Mouse (Mus musculus) midbrain, postnatal 0 days (tissue): ENCODE data around the gene Gzmm. TPM values are rescaled to one million over a fixed set of nuclear protein-coding genes. Genes with fewer than 3 reads are reported as not detected.

Experiments used
- ATAC-seq: fragments of 200-750 bp; cut with Nextera tagmentation; 2 replicates; pipeline ENCODE4 v1.8.0; 2017; ENCODE audit warnings: moderate number of reproducible peaks, mild to moderate bottlenecking, moderate TSS enrichment, moderate library complexity; ENCODE audit not compliant: low FRiP score
- DNase-seq: peaks from one replicate; pipeline ENCODE4 v3.0.0-alpha.2; 2015; ENCODE audit warnings: low spot score
- H3K27ac ChIP-seq: fragments of 300-500 bp; sonication (generic); 2 replicates; pipeline ENCODE4 v1.5.1; 2014; ENCODE audit warnings: low read depth, mild to moderate bottlenecking, low read length, mixed read lengths
- H3K27me3 ChIP-seq: fragments of 300-500 bp; sonication (generic); 2 replicates; pipeline ENCODE4 v1.6.1; 2014; ENCODE audit warnings: low read length, control low read depth, mixed read lengths; ENCODE audit not compliant: insufficient read depth
- H3K36me3 ChIP-seq: fragments of 300-500 bp; sonication (generic); 2 replicates; pipeline ENCODE4 v1.6.1; 2014; ENCODE audit warnings: low read length, control low read depth, mixed read lengths; ENCODE audit not compliant: insufficient read depth
- H3K4me1 ChIP-seq: fragments of 300-500 bp; sonication (generic); 2 replicates; pipeline ENCODE4 v1.6.1; 2014; ENCODE audit warnings: mild to moderate bottlenecking, control low read depth, antibody characterized with exemption, low read length, mixed read lengths; ENCODE audit not compliant: insufficient read depth
- H3K4me2 ChIP-seq: fragments of 300-500 bp; sonication (generic); 2 replicates; pipeline ENCODE4 v1.6.1; 2014; ENCODE audit warnings: low read depth, mild to moderate bottlenecking, low read length, mixed read lengths; ENCODE audit not compliant: poor library complexity, severe bottlenecking
- H3K4me3 ChIP-seq: fragments of 300-500 bp; sonication (generic); 2 replicates; pipeline ENCODE4 v1.5.1; 2014; ENCODE audit warnings: low read depth, mild to moderate bottlenecking, low read length, moderate library complexity
- H3K9ac ChIP-seq: fragments of 300-500 bp; sonication (generic); replicated peaks from 2 replicates; pipeline ENCODE4 v1.6.1; 2014; ENCODE audit warnings: mild to moderate bottlenecking, low read length, moderate library complexity, mixed read lengths; ENCODE audit not compliant: poor library complexity, severe bottlenecking
- H3K9me3 ChIP-seq: fragments of 300-500 bp; sonication (generic); 2 replicates; pipeline ENCODE4 v1.6.1; 2016; ENCODE audit warnings: low read length, control low read depth
- CTCF ChIP-seq: IDR thresholded peaks from 2 replicates; pipeline ENCODE4 v1.5.1; 2016; ENCODE audit warnings: antibody characterized with exemption, mild to moderate bottlenecking
- WGBS: fragments of 180-500 bp; shearing (Covaris S2); extraction: QIAGEN DNeasy Blood & Tissue Kit; methylation state at CpG from one replicate; pipeline ENCODE4 v1.1.7; 2014; 5-methylcytosine and 5-hydroxymethylcytosine counted together
- polyA plus RNA-seq: library from polyadenylated mRNA; unstranded; fragments of >200 nt; fragmentation: Nextera tagmentation; extraction: Ambion mirVana; gene quantifications from 2 replicates; pipeline ENCODE4 v1.2.1, GENCODE M21; 2015
- total RNA-seq: library from RNA; depleted of rRNA; stranded (reverse); fragments of >200 nt; gene quantifications from 2 replicates; pipeline ENCODE4 v1.2.3, GENCODE M21; 2014

Gene Gzmm
- total and polyA plus RNA-seq, 2 experiments from 2014 or later, result 0.66 to 1.2 TPM

DNA sequence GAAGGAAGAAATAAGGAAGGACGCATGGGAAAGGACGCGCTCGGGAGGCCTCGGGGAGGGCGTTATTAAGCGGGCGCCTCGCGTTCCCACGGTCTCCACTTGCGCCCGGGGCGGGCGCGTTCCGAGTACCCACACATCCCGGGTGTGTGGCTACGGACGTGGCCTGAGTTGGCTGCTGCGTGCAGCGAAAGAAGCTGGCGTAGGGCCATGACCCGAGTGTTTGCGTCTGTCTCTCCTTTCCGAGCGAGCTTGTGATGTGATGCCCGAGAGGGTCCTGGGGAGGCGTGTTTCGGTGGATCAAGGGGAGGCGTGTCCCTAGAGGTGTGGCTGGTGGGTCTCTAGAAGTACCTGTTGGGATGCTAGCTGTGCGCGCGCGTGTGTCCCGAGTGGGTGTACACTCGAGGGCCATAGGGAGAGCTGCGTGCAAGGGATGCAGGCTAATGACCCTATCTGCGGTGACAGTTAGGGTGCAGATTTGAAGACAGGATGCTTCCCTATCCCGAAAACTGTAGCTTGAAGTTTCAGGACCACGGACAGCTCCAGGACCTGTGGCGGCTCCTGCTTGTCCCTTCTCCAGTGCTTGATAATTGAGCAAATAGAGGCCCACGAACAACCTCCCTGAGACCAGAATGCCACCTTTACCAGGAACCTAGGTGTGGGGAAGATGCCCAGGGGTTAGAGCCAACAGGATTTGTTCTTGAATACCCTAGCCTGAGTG, 29.0 kb downstream of the Gzmm start:
- no peaks in the 10 kb centered on the region for H3K9me3 ChIP-seq
- peak overlapping the region; percentile 83 for H3K4me3 ChIP-seq
- no peaks in the 10 kb centered on the region for H3K36me3 ChIP-seq
- H3K9ac ChIP-seq, result peak overlapping the region; percentile 84
- H3K4me1 ChIP-seq, result no peaks in the 10 kb centered on the region; the same call in 1 of the 2 replicates
- TF ChIP-seq CTCF, result no peak
- H3K27ac ChIP-seq, result no peak overlapping the region
- H3K27me3 ChIP-seq, result no peaks in the 10 kb centered on the region
- DNase-seq, result no peak
- H3K4me2 ChIP-seq, result peak overlapping the region; percentile 66
- WGBS, result 3% methylated on average over 43 of the region's 43 CpGs
- no peak for ATAC-seq

DNA sequence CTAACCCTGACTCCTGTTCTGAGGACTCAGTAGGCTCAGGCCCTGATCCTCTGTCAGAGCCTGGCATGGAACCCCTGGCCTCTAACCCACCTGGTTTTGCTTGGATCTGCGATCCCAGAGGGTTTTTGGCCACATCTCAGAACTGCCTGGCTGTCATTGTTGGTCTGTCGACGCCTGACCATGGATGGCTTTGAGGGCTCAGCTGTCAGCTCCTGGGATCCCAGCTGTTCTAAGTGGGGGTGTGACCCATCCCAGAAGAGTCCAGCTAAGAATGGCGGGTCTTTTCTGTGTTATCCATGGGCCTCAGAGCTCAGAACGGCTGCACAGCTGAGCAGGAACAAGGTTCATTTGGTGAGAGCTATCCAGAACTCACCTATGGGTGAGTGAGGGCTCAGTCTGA, 32.3 kb downstream of the Gzmm start:
- Histone ChIP-seq H3K4me2 (no peak overlapping the region), H3K4me3 (no peak overlapping the region), H3K4me1 (no peaks in the 10 kb centered on the region; the same call in 1 of the 2 replicates), H3K9ac (no peak overlapping the region), H3K27ac (no peak overlapping the region), H3K27me3 (no peaks in the 10 kb centered on the region), H3K9me3 (no peaks in the 10 kb centered on the region), H3K36me3 (peaks cover 7% of the 10 kb centered on the region; the same call in 1 of the 2 replicates)
- no peak for ATAC-seq
- WGBS, result 61% methylated on average over 5 of the region's 5 CpGs
- TF ChIP-seq CTCF, result no peak
- DNase-seq, result no peak

DNA sequence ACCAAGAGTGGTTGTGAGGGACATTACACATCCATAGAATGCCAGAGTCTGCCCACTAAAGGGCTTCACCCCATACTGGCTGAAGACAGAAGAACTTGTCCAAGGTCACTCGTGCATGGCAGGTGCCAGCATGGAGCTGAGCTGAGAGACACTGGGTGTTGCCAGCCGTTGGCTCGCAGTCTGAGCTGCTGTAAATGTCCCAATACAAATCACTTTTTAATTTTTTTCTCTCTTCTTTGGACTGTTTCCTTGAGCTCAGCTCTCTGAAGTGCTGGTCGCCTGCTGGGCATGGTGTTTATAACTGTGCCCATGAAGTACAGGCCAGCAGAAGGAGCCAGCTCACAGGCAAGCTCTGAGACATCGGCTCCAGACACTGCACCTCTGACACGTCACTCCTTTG, 34.2 kb downstream of the Gzmm start:
- Histone ChIP-seq H3K27me3 (no peaks in the 10 kb centered on the region), H3K4me1 (no peaks in the 10 kb centered on the region; the same call in 1 of the 2 replicates), H3K4me3 (no peak overlapping the region), H3K9me3 (no peaks in the 10 kb centered on the region), H3K36me3 (peaks cover 7% of the 10 kb centered on the region; the same call in 1 of the 2 replicates), H3K4me2 (no peak overlapping the region), H3K27ac (no peak overlapping the region), H3K9ac (no peak overlapping the region)
- no peak for TF ChIP-seq CTCF
- ATAC-seq (no peak; the same call in 1 of the 2 replicates), DNase-seq (peak; percentile 58)
- 48% methylated on average over 6 of the region's 6 CpGs for WGBS

DNA sequence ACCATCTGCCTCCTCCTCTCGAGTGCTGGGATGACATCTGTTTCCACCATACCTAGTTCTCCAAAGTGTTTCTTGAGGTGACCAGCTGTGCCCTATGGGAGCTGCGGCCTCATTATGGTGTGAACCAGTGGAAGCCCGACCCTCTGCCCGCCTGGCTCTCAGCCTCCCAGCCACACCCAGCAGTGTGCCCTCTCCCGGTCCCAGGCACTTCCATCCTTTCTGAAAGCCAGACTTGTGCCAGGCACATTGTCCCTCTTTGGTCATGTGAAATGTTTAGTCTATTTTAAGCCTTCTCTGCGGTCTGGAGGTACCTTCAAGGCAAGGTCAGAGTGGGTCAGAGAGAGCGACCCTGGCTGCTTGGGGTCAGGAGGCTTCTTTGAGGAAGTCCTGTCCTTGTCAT, 34.9 kb downstream of the Gzmm start:
- no peak for DNase-seq
- Histone ChIP-seq H3K27ac (no peak overlapping the region), H3K9ac (no peak overlapping the region), H3K4me1 (no peaks in the 10 kb centered on the region), H3K36me3 (peaks cover 7% of the 10 kb centered on the region; the same call in 1 of the 2 replicates), H3K9me3 (no peaks in the 10 kb centered on the region), H3K4me3 (no peak overlapping the region), H3K27me3 (no peaks in the 10 kb centered on the region), H3K4me2 (no peak overlapping the region)
- no peak for TF ChIP-seq CTCF
- ATAC-seq, result no peak
- WGBS, result 90% methylated on average over 7 of the region's 7 CpGs

DNA sequence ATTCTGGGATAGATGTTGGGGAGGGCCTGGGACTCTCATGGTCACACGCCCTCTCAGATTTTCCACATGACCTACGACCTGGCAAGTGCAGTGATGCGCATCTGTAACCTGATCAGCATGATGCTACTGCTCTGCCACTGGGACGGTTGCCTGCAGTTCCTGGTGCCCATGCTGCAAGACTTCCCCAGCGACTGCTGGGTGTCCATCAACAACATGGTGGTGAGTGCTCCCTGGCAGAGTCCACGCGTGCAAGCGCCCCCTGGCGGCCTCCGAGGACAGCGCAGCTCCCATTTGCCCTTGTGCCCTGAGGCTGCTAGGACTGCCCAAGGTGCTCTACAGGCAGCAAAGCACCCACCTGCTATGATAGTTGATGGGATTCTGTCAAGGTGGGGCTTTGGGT, 37.3 kb downstream of the Gzmm start:
- H3K27ac ChIP-seq, result no peak overlapping the region
- TF ChIP-seq CTCF, result peak; percentile 57
- no peaks in the 10 kb centered on the region for H3K27me3 ChIP-seq
- WGBS, result 31% methylated on average over 11 of the region's 11 CpGs
- no peak for DNase-seq
- no peaks in the 10 kb centered on the region for H3K4me1 ChIP-seq
- ATAC-seq, result no peak
- H3K4me2 ChIP-seq, result no peak overlapping the region
- peaks cover 10% of the 10 kb centered on the region; the same call in 1 of the 2 replicates for H3K36me3 ChIP-seq
- no peak overlapping the region for H3K9ac ChIP-seq
- H3K9me3 ChIP-seq, result no peaks in the 10 kb centered on the region
- H3K4me3 ChIP-seq, result no peak overlapping the region

DNA sequence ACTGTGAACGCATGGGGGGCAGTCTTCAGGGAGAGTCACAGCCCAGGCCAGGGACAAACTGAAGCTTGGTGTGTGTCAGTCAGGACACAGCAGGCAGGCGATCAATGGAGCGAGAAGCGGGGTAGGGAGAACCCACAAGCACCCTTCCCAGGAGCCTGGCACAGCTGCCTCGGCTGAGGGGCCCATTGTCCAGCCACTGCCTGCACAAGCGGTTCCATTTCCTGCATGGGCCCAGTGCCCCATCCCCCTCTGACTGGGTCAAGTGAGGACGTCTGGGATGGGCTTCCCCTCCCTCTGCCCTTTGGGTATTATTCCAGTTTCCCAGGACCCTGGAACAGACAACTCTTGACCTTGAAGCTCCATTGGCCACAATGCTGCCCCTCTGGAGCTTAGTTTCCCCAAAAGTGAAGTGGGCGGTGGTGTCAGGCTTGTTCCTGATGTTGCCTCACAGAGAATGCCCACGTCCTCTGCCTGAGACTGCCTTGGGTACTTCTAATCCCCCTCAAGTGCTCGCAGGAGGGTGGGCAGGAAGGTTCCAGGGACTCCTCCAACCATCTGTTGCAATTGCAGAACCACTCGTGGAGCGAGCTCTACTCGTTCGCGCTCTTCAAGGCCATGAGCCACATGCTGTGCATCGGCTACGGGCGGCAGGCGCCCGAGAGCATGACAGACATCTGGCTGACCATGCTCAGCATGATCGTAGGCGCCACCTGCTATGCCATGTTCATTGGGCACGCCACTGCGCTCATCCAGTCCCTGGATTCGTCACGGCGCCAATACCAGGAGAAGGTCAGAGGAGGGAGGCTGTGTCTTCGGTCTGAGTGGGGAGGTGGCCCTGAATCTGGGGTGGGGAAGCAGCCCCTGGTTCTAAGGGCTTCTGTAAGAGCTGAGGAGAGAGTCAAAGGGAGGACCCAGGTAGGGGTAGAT, 39.8 kb downstream of the Gzmm start:
- Histone ChIP-seq H3K4me3 (no peak overlapping the region), H3K4me2 (no peak overlapping the region), H3K4me1 (no peaks in the 10 kb centered on the region), H3K9me3 (no peaks in the 10 kb centered on the region), H3K27me3 (no peaks in the 10 kb centered on the region), H3K27ac (no peak overlapping the region), H3K36me3 (peaks cover 22% of the 10 kb centered on the region), H3K9ac (no peak overlapping the region)
- 74% methylated on average over 28 of the region's 28 CpGs for WGBS
- ATAC-seq, result no peak
- TF ChIP-seq CTCF, result no peak
- DNase-seq, result no peak
